Mouse (Mus musculus) midbrain, embryonic 16.5 days (tissue): ENCODE data around the gene Tnnc2. TPM values are rescaled to one million over a fixed set of nuclear protein-coding genes. Genes with fewer than 3 reads are reported as not detected.
"Not testable (repeated sequence)": the region's sequence is repeated elsewhere in the genome, so short reads cannot be mapped to it uniquely, and the experiment has no call there.

Experiments used
- ATAC-seq: fragments of 200-750 bp; cut with Nextera tagmentation; 2 replicates; pipeline ENCODE4 v1.8.0; 2017; ENCODE audit warnings: moderate TSS enrichment
- H3K27ac ChIP-seq: fragments of 300-500 bp; sonication (generic); 2 replicates; pipeline ENCODE4 v1.5.1; 2014; ENCODE audit warnings: mild to moderate bottlenecking, low read length, mixed read lengths
- H3K27me3 ChIP-seq: fragments of 300-500 bp; sonication (generic); 2 replicates; pipeline ENCODE4 v1.6.1; 2014; ENCODE audit warnings: low read depth, low read length, mixed read lengths; ENCODE audit not compliant: control insufficient read depth, insufficient read depth
- H3K36me3 ChIP-seq: fragments of 300-500 bp; sonication (generic); 2 replicates; pipeline ENCODE4 v1.6.1; 2014; ENCODE audit warnings: mild to moderate bottlenecking, low read length, moderate library complexity, mixed read lengths; ENCODE audit not compliant: control insufficient read depth, insufficient read depth
- H3K4me1 ChIP-seq: fragments of 300-500 bp; sonication (generic); 2 replicates; pipeline ENCODE4 v1.6.1; 2014; ENCODE audit warnings: mild to moderate bottlenecking, low read length, mixed read lengths; ENCODE audit not compliant: control insufficient read depth, insufficient read depth
- H3K4me2 ChIP-seq: fragments of 300-500 bp; sonication (generic); 2 replicates; pipeline ENCODE4 v1.6.1; 2014; ENCODE audit warnings: mild to moderate bottlenecking, low read length, mixed read lengths
- H3K4me3 ChIP-seq: fragments of 300-500 bp; sonication (generic); 2 replicates; pipeline ENCODE4 v1.5.1; 2014; ENCODE audit warnings: low read depth, mild to moderate bottlenecking, low read length, moderate library complexity, mixed read lengths
- H3K9ac ChIP-seq: fragments of 300-500 bp; sonication (generic); 2 replicates; pipeline ENCODE4 v1.6.1; 2014; ENCODE audit warnings: low read depth, low read length, mixed read lengths
- H3K9me3 ChIP-seq: fragments of 300-500 bp; sonication (generic); replicated peaks from 2 replicates; pipeline ENCODE4 v1.6.1; 2014; ENCODE audit warnings: mild to moderate bottlenecking, low read length, mixed read lengths; ENCODE audit not compliant: control insufficient read depth, poor library complexity, severe bottlenecking
- WGBS: fragments of 180-500 bp; shearing (Covaris S2); extraction: QIAGEN DNeasy Blood & Tissue Kit; methylation state at CpG from one replicate; pipeline ENCODE4 v1.1.7; 2014; 5-methylcytosine and 5-hydroxymethylcytosine counted together
- polyA plus RNA-seq: library from polyadenylated mRNA; unstranded; fragments of >200 nt; fragmentation: Nextera tagmentation; extraction: Ambion mirVana; gene quantifications from 2 replicates; pipeline ENCODE4 v1.2.1, GENCODE M21; 2015

Gene Tnnc2
- polyA plus RNA-seq, 1 experiment from 2014 or later = 0.43 TPM

DNA sequence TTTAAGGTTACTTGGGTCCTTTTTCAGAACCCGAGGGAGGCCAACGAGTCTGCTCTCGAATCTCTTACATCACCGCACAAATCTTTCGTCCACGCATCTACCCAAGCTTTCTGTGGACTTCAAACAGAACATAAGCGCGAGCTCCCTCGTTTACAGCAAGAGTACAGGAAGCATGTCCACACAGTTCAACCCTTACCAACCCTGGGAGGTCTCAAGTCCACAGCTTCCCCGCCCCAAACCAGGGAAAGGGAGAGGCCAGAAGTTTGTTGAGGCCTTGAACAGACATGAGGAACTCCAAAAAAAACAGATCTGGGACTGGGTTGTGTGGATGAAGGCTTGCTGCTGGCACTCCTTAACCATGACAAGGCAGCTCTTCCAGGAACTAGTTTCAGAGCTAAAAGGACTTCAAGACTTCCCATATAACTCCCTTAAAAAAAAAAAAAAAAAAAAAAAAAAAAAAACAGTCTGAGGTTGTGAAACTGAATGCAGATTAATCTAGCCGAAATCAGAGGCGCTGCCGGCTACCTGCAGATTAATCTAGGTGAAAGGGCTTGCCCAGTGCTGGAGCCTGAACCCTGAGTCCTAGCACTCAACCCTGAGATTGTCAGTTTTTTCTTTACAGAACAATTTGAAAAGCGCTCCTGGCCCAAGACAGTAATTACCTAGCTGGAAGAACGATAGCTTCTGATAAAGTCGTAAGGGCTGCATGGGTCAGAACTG is 23.6 kb upstream of the Tnnc2 start:
- Histone ChIP-seq H3K9me3 (no peaks in the 10 kb centered on the region), H3K9ac (peak overlapping the region; percentile 74), H3K27me3 (no peaks in the 10 kb centered on the region), H3K4me1 (peaks cover 30% of the 10 kb centered on the region), H3K36me3 (peaks cover 4% of the 10 kb centered on the region), H3K4me2 (peak overlapping the region; percentile 74), H3K4me3 (peak overlapping the region; percentile 76), H3K27ac (no peak overlapping the region)
- ATAC-seq = no peak
- WGBS = 94% methylated on average over 16 of the region's 16 CpGs

DNA sequence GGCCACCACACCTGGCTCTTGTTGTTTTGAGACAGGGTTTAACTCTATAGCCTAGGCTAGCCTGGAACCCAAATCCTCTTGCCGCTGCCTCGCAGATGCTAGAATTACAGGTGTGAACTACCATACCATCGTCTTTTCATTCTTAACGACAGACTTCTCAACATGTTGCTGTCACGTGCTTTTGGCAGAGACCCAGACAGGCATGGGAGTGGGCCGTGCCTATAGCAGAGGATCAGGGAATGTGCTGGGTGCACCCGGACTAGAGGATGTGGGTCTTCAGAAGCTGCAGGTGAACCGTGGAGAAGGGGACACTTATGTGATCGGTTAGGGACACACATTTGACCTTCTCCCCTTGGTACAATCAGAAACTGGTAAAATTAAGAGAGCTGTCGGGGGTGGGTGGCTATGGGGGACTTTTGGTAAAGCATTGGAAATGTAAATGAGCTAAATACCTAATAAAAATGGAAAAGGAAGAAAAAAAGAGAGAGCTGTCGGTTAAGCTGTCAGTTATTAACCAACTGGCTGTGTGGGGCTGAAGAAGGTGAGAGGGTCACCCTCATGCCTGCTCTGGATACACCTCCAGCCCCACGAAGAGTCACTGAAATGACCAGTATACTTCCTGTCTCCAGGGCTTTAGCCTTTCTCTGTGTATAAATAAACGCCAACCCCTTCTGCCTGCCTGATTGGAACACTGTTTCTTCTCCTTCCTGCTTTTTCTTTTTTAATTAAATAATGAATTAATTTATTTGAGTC is 20.7 kb upstream of the Tnnc2 start:
- WGBS = 92% methylated on average over 13 of the region's 13 CpGs
- H3K27ac ChIP-seq = no peak overlapping the region
- ATAC-seq = no peak
- peaks cover 9% of the 10 kb centered on the region for H3K36me3 ChIP-seq
- no peak overlapping the region for H3K9ac ChIP-seq
- H3K9me3 ChIP-seq = no peaks in the 10 kb centered on the region
- H3K4me3 ChIP-seq = no peak overlapping the region
- no peaks in the 10 kb centered on the region for H3K27me3 ChIP-seq
- H3K4me1 ChIP-seq = peaks cover 13% of the 10 kb centered on the region
- no peak overlapping the region for H3K4me2 ChIP-seq

DNA sequence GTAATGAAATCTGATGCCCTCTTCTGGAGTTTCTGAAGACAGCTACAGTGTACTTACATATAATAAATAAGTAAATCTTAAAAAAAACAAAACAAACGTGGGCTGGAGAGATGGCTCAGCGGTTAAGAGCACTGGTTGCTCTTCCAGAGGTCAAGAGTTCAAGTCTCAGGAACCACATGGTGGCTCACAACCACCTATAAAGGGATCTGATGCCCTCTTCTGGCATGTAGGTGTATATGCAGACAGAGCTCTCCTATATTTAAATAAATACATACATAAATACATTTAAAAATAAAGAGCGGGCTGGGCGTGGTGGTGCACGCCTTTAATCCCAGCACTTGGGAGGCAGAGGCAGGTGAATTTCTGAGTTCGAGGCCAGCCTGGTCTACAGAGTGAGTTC is 18.8 kb upstream of the Tnnc2 start:
- ATAC-seq = not testable (repeated sequence)
- 80% methylated on average over 5 of the region's 6 CpGs for WGBS
- H3K36me3 ChIP-seq = peaks cover 14% of the 10 kb centered on the region

GRCm38 (mm10) chr2:164795868-164796267 is 16.1 kb upstream of the Tnnc2 start:
- Histone ChIP-seq H3K27ac (no peak overlapping the region), H3K4me2 (no peak overlapping the region), H3K36me3 (peaks cover 31% of the 10 kb centered on the region), H3K4me1 (no peaks in the 10 kb centered on the region), H3K9me3 (no peaks in the 10 kb centered on the region), H3K27me3 (no peaks in the 10 kb centered on the region), H3K4me3 (no peak overlapping the region), H3K9ac (no peak overlapping the region)
- 88% methylated on average over 4 of the region's 4 CpGs for WGBS
- ATAC-seq = no peak

More for the DNA sequence above, 18.8 kb upstream of the Tnnc2 start:
- not testable (repeated sequence) for H3K4me1 ChIP-seq, H3K4me3 ChIP-seq, H3K27ac ChIP-seq, H3K4me2 ChIP-seq, H3K9me3 ChIP-seq, H3K9ac ChIP-seq, H3K27me3 ChIP-seq

DNA sequence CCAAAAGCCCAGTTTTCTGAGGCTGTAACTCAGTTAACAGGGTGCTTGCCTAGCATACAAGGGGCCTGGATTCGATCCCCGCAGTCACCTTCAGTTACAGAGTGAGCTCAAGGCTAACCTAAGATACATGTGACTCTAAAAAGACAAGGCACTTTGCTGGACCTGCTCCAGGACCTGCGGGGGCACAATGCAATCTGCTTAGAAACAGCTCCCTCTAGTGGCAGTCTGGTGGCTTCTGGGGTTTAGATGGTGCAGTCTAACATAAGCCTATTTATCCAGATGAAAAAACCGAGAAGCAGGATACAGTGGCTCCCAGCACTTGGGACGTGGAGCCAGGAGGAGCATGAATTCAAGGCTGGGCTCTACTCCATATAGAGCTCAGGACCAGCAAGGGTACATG is 14.5 kb upstream of the Tnnc2 start:
- H3K36me3 ChIP-seq = peaks cover 30% of the 10 kb centered on the region
- no peak overlapping the region for H3K27ac ChIP-seq
- 0 out of 2 replicates have a peak, but pooled peaks have one; percentile 39 for ATAC-seq
- H3K4me2 ChIP-seq = no peak overlapping the region
- H3K9ac ChIP-seq = no peak overlapping the region
- H3K4me1 ChIP-seq = no peaks in the 10 kb centered on the region
- 40% methylated on average over 5 of the region's 5 CpGs for WGBS
- no peaks in the 10 kb centered on the region for H3K27me3 ChIP-seq
- H3K9me3 ChIP-seq = no peaks in the 10 kb centered on the region
- H3K4me3 ChIP-seq = no peak overlapping the region

DNA sequence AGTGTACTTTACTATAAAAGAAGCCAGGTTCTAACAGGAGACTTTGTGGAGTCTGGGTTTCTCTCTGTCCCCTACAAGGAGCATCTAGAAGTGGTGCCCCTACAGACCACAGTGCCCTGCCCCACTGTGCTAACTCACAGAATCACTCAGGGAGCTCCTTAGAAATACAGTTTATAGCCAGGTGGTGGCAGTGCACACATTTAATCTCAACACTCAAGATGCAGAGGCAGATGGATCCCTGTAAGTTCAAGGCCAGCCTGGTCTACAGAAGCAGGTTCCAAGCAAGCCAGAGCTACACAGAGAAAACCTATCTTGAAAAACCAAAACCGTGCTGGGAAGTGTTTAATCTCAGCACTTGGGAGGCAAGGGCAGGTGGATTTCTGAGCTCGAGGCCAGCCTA is 14.0 kb upstream of the Tnnc2 start:
- Histone ChIP-seq H3K27ac (no peak overlapping the region), H3K4me1 (peaks cover 2% of the 10 kb centered on the region; the same call in 1 of the 2 replicates), H3K4me3 (no peak overlapping the region), H3K36me3 (peaks cover 30% of the 10 kb centered on the region), H3K27me3 (no peaks in the 10 kb centered on the region), H3K9ac (no peak overlapping the region), H3K4me2 (no peak overlapping the region), H3K9me3 (no peaks in the 10 kb centered on the region)
- 91% methylated on average over 2 of the region's 2 CpGs for WGBS
- ATAC-seq = no peak

DNA sequence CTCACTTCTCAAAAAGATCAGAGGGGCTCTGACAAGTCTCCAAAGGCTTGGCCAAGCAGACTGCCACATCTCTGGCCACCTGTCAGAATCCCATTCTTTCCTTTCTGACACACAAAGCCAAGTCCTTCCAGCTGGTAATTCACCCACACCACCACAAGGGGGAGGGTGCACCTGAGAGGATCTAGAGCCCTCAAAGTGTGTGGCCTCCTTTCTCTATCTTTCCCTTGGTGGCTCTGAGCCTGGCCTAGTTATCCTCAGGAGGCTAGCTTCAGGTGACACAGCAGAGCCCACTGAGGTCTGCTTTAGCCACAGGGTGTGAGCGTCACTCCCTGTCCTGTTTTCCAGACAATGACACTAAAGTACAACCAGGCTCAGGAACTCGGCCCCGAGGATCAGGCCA is 13.5 kb upstream of the Tnnc2 start:
- no peak overlapping the region for H3K27ac ChIP-seq
- H3K9ac ChIP-seq = no peak overlapping the region
- no peaks in the 10 kb centered on the region for H3K27me3 ChIP-seq
- WGBS = 83% methylated on average over 3 of the region's 3 CpGs
- no peak overlapping the region for H3K4me3 ChIP-seq
- H3K9me3 ChIP-seq = no peaks in the 10 kb centered on the region
- ATAC-seq = no peak
- H3K36me3 ChIP-seq = peaks cover 29% of the 10 kb centered on the region
- H3K4me2 ChIP-seq = no peak overlapping the region
- H3K4me1 ChIP-seq = peaks cover 7% of the 10 kb centered on the region

DNA sequence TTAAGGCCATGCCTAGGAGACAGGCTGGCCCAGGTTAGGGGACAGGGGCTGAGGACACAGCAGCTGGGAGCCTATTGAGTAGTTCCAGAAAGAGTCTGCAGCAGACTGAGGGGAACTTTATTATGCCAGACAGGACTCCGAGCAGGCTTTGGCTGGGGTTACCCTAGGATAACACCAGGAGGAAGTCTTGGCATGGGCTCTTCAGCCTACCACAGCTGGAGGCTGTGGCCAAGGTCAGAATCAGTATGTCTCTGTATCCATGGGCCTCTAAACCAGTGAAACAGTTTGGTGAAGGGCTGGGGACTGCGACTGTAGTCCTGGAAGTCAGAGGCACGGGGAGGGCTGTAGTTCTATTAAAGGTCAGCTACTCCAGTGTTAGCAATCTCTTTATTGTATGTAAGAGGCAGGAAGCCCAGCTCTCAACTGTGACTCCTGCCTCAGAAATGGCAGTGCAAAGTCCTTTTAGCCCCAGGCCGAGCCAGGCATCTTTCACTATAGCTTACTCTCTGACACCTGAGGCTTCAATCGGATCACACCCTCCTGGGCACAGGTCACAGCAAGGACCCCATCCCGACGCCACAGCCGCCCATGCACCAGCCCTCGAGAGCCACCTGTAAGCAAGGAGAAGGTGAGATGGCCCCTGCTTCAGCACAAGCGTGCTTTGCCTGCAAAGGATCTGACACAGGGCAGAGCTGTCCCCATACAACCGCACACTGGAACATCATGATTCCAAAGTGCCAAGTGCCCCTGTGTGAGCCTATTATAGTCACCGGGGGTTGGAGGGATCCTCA is 12.8 kb upstream of the Tnnc2 start:
- Histone ChIP-seq H3K4me1 (peaks cover 11% of the 10 kb centered on the region), H3K27ac (no peak overlapping the region), H3K4me2 (no peak overlapping the region), H3K27me3 (no peaks in the 10 kb centered on the region), H3K9me3 (no peaks in the 10 kb centered on the region), H3K9ac (no peak overlapping the region), H3K4me3 (no peak overlapping the region), H3K36me3 (peaks cover 26% of the 10 kb centered on the region)
- 94% methylated on average over 12 of the region's 12 CpGs for WGBS
- ATAC-seq = no peak
